Mouse (Mus musculus) brain, embryonic 14.5 days (tissue): ENCODE results near the gene Wfdc1. TPM values are rescaled to one million over a fixed set of nuclear protein-coding genes. Genes with fewer than 3 reads are reported as not detected.

Source experiments
- DNase-seq: peaks from one replicate; pipeline ENCODE4 v3.0.0-alpha.2; 2011; ENCODE audit warnings: low read depth
- CTCF ChIP-seq: fragments of 200-500 bp; IDR thresholded peaks from 2 replicates; pipeline ENCODE4 v1.5.1; 2012; ENCODE audit warnings: inconsistent platforms, mild to moderate bottlenecking, moderate library complexity, borderline replicate concordance; ENCODE audit not compliant: insufficient read depth, insufficient read length; ENCODE audit errors: extremely low read depth
- POLR2A ChIP-seq: fragments of 200-500 bp; IDR thresholded peaks from 2 replicates; pipeline ENCODE4 v1.6.1; 2012; ENCODE audit warnings: mild to moderate bottlenecking, inconsistent platforms, borderline replicate concordance; ENCODE audit not compliant: poor library complexity, insufficient read depth, insufficient read length, severe bottlenecking; ENCODE audit errors: extremely low read depth
- polyA plus RNA-seq: library from polyadenylated mRNA; depleted of rRNA; stranded (reverse); fragments of >200 nt; gene quantifications from 2 replicates; pipeline ENCODE4 v1.2.3, GENCODE M21; 2012; rRNA removed

The Wfdc1 gene
- polyA plus RNA-seq, 1 experiment, result 3.1 TPM

- no peak for DNase-seq
- no peak for TF ChIP-seq POLR2A
- no peak for TF ChIP-seq CTCF
Measured at GRCm38 (mm10) chr8:119722348-119722747, 56.2 kb downstream of the Wfdc1 start.

GRCm38 (mm10) chr8:119723676-119724075 lies 57.5 kb downstream of the Wfdc1 start:
- DNase-seq, result no peak
- no peak for TF ChIP-seq POLR2A
- no peak for TF ChIP-seq CTCF

DNA sequence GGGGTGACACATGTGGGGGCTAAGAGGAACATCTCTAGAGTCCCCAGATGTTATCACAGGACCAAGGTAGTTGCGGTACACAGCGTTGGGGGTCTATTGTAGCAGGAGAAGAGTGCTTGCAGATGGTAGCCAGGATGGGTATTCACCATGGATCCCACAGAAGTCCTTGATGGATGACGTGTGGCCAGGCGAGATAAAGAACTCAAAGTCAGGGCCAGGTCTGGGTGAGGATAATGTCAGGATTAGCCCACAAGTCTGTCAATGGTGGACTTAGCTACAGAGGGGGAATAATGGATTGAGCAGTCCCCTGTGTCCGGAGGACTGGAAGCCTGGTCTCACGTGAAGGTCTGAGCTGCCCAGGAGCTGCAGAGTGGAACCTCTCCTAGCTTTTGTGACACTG lies 58.4 kb downstream of the Wfdc1 start:
- no peak for DNase-seq
- no peak for TF ChIP-seq CTCF
- TF ChIP-seq POLR2A, result no peak

GRCm38 (mm10) chr8:119727093-119727492 lies 60.9 kb downstream of the Wfdc1 start:
- TF ChIP-seq POLR2A (no peak), CTCF (no peak)
- no peak for DNase-seq

- no peak for DNase-seq
- TF ChIP-seq POLR2A (no peak), CTCF (no peak)
Measured at GRCm38 (mm10) chr8:119728351-119728895, 62.3 kb downstream of the Wfdc1 start.

DNA sequence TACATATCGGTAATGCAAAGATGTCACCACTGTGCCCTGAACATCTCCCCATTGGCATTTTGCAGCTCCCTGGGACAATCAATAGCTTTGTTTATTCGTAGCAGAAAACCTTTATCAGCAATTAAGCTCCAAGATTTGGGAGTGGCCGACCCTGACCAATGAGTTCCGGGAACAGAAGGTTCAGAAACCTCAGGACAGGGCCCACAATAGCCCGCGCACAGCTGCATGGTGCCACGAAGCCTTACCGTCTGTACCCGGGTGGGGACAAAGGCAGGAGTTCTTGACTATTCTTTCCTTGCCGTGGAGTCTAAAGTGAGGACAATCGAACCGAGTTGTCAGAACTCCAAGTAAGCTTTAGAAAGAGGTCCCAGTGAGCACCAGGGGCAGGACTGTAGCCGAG lies 65.9 kb downstream of the Wfdc1 start:
- TF ChIP-seq CTCF (no peak), POLR2A (no peak)
- DNase-seq, result no peak

- no peak for TF ChIP-seq POLR2A
- no peak for TF ChIP-seq CTCF
- no peak for DNase-seq
Measured at GRCm38 (mm10) chr8:119736348-119736917, 70.3 kb downstream of the Wfdc1 start.

GRCm38 (mm10) chr8:119737093-119737900 lies 71.1 kb downstream of the Wfdc1 start:
- no peak for DNase-seq
- TF ChIP-seq POLR2A (no peak), CTCF (no peak)

Other genes with a start within 250 kb of the Wfdc1 start
- 0.41 and 0.69 TPM in 2 replicates for gene Osgin1, start 232.2 kb upstream of the Wfdc1 start, polyA plus RNA-seq
- 32.6 and 43.5 TPM in 2 replicates for gene Necab2, start 219.6 kb upstream of the Wfdc1 start, polyA plus RNA-seq
- gene Slc38a8, start 164.7 kb upstream of the Wfdc1 start, polyA plus RNA-seq, result 0.16 and 0.19 TPM in 2 replicates
- gene Mbtps1, start 107.6 kb upstream of the Wfdc1 start, polyA plus RNA-seq, result 89.9 and 96.7 TPM in 2 replicates
- 69.1 and 101 TPM in 2 replicates for gene Hsdl1, start 91.2 kb upstream of the Wfdc1 start, polyA plus RNA-seq
- 0.40 and 0.44 TPM in 2 replicates for gene Dnaaf1, start 91.1 kb upstream of the Wfdc1 start, polyA plus RNA-seq
- 24.0 and 36.7 TPM in 2 replicates for gene Taf1c, start 61.1 kb upstream of the Wfdc1 start, polyA plus RNA-seq
- gene Adad2, start 53.6 kb upstream of the Wfdc1 start, polyA plus RNA-seq, result 0.12 and 0.25 TPM in 2 replicates
- gene Kcng4, start 30.7 kb upstream of the Wfdc1 start, polyA plus RNA-seq, result 0.14 and 0.23 TPM in 2 replicates
- gene Atp2c2, start 33.6 kb downstream of the Wfdc1 start, polyA plus RNA-seq, result 0.24 and 0.38 TPM in 2 replicates
- gene Tldc1, start 112.1 kb downstream of the Wfdc1 start, polyA plus RNA-seq, result 13.5 and 16.1 TPM in 2 replicates
- 273 and 336 TPM in 2 replicates for gene Cotl1, start 174.2 kb downstream of the Wfdc1 start, polyA plus RNA-seq
- gene Klhl36, start 195.9 kb downstream of the Wfdc1 start, polyA plus RNA-seq, result 16.2 and 17.6 TPM in 2 replicates
- gene Usp10, start 244.0 kb downstream of the Wfdc1 start, polyA plus RNA-seq, result 92.7 and 143 TPM in 2 replicates
- gene Gm20388, start 244.5 kb downstream of the Wfdc1 start, polyA plus RNA-seq, result 54.5 and 59.3 TPM in 2 replicates